Mouse (Mus musculus) kidney, adult 2 months (tissue): ENCODE data around the gene Cemip. TPM values are rescaled to one million over a fixed set of nuclear protein-coding genes. Genes with fewer than 3 reads are reported as not detected.

ENCODE experiments used
- DNase-seq: peaks from one replicate; pipeline ENCODE4 v3.0.0; 2021
- H3K27ac ChIP-seq: fragments of 200-500 bp; 2 replicates; pipeline ENCODE4 v1.5.1; 2012; ENCODE audit warnings: low read depth, low read length, control low read depth, inconsistent platforms; ENCODE audit not compliant: insufficient read depth
- H3K27me3 ChIP-seq: fragments of 200-500 bp; replicated peaks from 2 replicates; pipeline ENCODE4 v1.6.1; 2012; ENCODE audit warnings: mild to moderate bottlenecking, moderate library complexity, low read length, inconsistent platforms; ENCODE audit not compliant: control insufficient read depth, insufficient read depth
- H3K36me3 ChIP-seq: fragments of 200-500 bp; 2 replicates; pipeline ENCODE4 v1.6.1; 2012; ENCODE audit warnings: mild to moderate bottlenecking, moderate library complexity, low read length, inconsistent platforms; ENCODE audit not compliant: control insufficient read depth, insufficient read depth
- H3K4me1 ChIP-seq: fragments of 200-500 bp; 2 replicates; pipeline ENCODE4 v1.6.1; 2011; ENCODE audit warnings: low read length; ENCODE audit not compliant: control insufficient read depth, insufficient read depth
- H3K4me3 ChIP-seq: fragments of 200-500 bp; 2 replicates; pipeline ENCODE4 v1.5.1; 2011; ENCODE audit warnings: mild to moderate bottlenecking, low read depth, low read length, control low read depth; ENCODE audit not compliant: insufficient read depth
- CTCF ChIP-seq: fragments of 200-500 bp; conservative IDR thresholded peaks from 2 replicates; pipeline ENCODE4 v1.5.1; 2011; ENCODE audit warnings: low read depth, mild to moderate bottlenecking, control low read depth, low read length, moderate library complexity, mixed read lengths; ENCODE audit not compliant: insufficient read depth, insufficient read length
- POLR2A ChIP-seq: fragments of 200-500 bp; IDR thresholded peaks from one replicate; pipeline ENCODE4 v1.6.1; 2011; ENCODE audit warnings: low read depth, low read length, control low read depth
- WGBS: fragments of 180-500 bp; shearing (Covaris S2); methylation state at CpG from one replicate; pipeline ENCODE4 v1.1.7; 2018; 5-methylcytosine and 5-hydroxymethylcytosine counted together
- polyA plus RNA-seq: library from polyadenylated mRNA; depleted of rRNA; stranded (reverse); fragments of >200 nt; gene quantifications from 2 replicates; pipeline ENCODE4 v1.2.3, GENCODE M21; 2012

Cemip gene
- polyA plus RNA-seq, 1 experiment: 0.08 TPM

DNA sequence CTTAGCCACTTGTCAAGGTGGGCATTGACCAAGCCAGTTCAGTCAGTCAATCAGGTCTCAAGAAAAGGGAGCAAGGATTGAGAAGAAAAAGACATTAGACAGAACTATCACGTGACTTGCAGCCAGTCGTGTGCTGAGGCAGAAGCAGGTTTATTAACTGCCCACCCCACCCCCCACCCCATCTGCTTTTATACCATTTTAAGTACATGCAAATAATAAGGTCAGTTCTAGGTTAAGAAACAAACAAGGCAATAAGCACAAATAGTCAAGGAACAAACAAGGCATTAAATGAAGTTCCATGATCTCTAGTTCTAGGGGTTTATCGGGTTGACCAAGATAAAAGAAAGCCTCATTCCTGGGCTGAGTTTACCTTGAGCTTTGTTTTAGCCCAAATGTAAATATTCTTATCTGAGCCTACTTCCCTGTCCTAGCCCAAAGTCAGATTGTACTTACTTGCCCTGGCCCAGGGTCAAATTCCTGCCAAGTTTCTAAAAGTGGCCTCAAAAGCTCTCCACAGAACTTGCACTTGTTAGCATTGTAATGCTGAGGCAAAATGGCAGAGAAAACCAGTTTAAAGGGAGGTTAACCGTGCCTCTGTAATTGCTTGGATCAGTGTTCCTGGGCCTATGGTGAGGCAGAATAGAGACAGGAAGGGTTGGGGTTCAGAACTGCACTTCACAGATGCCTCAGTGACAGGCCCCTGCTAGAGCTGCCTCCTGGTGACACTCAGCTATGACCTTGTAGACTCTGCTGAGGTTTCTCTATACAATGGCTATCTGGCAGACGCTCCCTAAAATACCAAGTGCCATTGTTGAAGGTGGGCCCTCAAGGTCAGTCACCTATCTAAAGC, 183.8 kb downstream of the Cemip start:
- no peaks in the 10 kb centered on the region for H3K4me1 ChIP-seq
- no peaks in the 10 kb centered on the region for H3K27me3 ChIP-seq
- 85% methylated on average over 5 of the region's 5 CpGs for WGBS
- no peak overlapping the region for H3K4me3 ChIP-seq
- H3K36me3 ChIP-seq: peaks cover 2% of the 10 kb centered on the region
- DNase-seq: no peak
- no peak for TF ChIP-seq CTCF
- no peak for TF ChIP-seq POLR2A
- H3K27ac ChIP-seq: no peak overlapping the region

- Histone ChIP-seq H3K27me3 (no peaks in the 10 kb centered on the region), H3K4me1 (no peaks in the 10 kb centered on the region), H3K36me3 (peaks cover 4% of the 10 kb centered on the region), H3K27ac (no peak overlapping the region), H3K4me3 (no peak overlapping the region)
- TF ChIP-seq POLR2A (no peak), CTCF (no peak)
- DNase-seq: no peak
- 79% methylated on average over 4 of the region's 4 CpGs for WGBS
Observed at GRCm38 (mm10) chr7:83901425-83901824, 184.9 kb downstream of the Cemip start.

DNA sequence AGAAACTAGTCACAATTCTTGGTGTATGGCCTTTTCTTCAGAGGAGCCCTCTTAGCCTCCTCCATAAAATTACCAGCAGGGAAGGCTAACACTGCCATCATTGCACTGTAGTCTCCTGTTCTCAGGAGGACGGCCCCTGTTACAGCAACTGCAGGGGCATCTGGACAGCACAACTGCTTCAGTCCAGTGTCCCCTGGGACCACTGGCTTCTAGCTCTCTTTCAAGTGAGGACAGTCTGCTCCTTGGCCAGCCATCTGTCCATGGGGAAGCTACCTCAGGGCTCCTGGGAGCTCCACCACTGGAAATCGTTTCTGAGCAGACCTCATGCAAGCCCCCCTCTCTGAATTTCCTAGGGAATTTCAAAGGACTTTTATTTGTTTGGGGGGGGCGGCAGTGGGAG, 185.8 kb downstream of the Cemip start:
- no peak for DNase-seq
- no peaks in the 10 kb centered on the region for H3K27me3 ChIP-seq
- peaks cover 4% of the 10 kb centered on the region for H3K36me3 ChIP-seq
- no peak overlapping the region for H3K4me3 ChIP-seq
- 82% methylated on average over 3 of the region's 3 CpGs for WGBS
- H3K27ac ChIP-seq: no peak overlapping the region
- TF ChIP-seq CTCF (no peak), POLR2A (no peak)
- H3K4me1 ChIP-seq: no peaks in the 10 kb centered on the region

GRCm38 (mm10) chr7:83898267-83898666, 188.0 kb downstream of the Cemip start:
- Histone ChIP-seq H3K36me3 (peaks cover 4% of the 10 kb centered on the region), H3K4me1 (no peaks in the 10 kb centered on the region)
- 92% methylated on average over 11 of the region's 11 CpGs for WGBS

GRCm38 (mm10) chr7:83896077-83896740, 190.1 kb downstream of the Cemip start:
- no peak for DNase-seq
- Histone ChIP-seq H3K27me3 (no peaks in the 10 kb centered on the region), H3K27ac (no peak overlapping the region), H3K4me3 (no peak overlapping the region), H3K4me1 (peaks cover 5% of the 10 kb centered on the region; the same call in 1 of the 2 replicates), H3K36me3 (peaks cover 4% of the 10 kb centered on the region)
- 90% methylated on average over 5 of the region's 5 CpGs for WGBS
- TF ChIP-seq CTCF (no peak), POLR2A (no peak)

More at GRCm38 (mm10) chr7:83898267-83898666, 188.0 kb downstream of the Cemip start:
- Histone ChIP-seq H3K27me3 (no peaks in the 10 kb centered on the region), H3K27ac (no peak overlapping the region), H3K4me3 (no peak overlapping the region)
- no peak for TF ChIP-seq CTCF
- no peak for TF ChIP-seq POLR2A
- no peak for DNase-seq

GRCm38 (mm10) chr7:83894348-83894747, 192.0 kb downstream of the Cemip start:
- DNase-seq: no peak
- H3K4me3 ChIP-seq: no peak overlapping the region
- TF ChIP-seq CTCF (no peak), POLR2A (no peak)
- WGBS: 98% methylated on average over 1 of the region's 1 CpGs
- H3K27ac ChIP-seq: no peak overlapping the region
- H3K36me3 ChIP-seq: peaks cover 4% of the 10 kb centered on the region
- peaks cover 8% of the 10 kb centered on the region; the same call in 1 of the 2 replicates for H3K4me1 ChIP-seq
- H3K27me3 ChIP-seq: no peaks in the 10 kb centered on the region

- Histone ChIP-seq H3K36me3 (peaks cover 1% of the 10 kb centered on the region; the same call in 1 of the 2 replicates), H3K4me1 (peaks cover 8% of the 10 kb centered on the region; the same call in 1 of the 2 replicates), H3K27me3 (no peaks in the 10 kb centered on the region), H3K4me3 (peak overlapping the region; percentile 87), H3K27ac (peak overlapping the region; percentile 40; the same call in 1 of the 2 replicates)
- TF ChIP-seq CTCF: no peak
- no peak for TF ChIP-seq POLR2A
- WGBS: under 1% methylated on average over 21 of the region's 21 CpGs
- DNase-seq: no peak
Observed at GRCm38 (mm10) chr7:83892333-83892669, 194.0 kb downstream of the Cemip start.
